Mouse (Mus musculus): ENCODE measurements at regions not wholly inside any gene's neighbourhood (a gene's known extent, or its start where the extent isn't known, plus 50 kb on each side); places are given as distances from the start of the nearest gene placed in this dataset.

GRCm38 (mm10) chr16:70803549-70803948 is 489.8 kb downstream of the Gbe1 start:
- Histone ChIP-seq H3K36me3 (ENCODE audit: control insufficient read depth in 1 of 2, insufficient read depth in 2 of 2, low read length in 2 of 2) (no peaks in the 10 kb centered on the region), H3K9me3 (replicated peaks; ENCODE audit: insufficient read depth, low read length) (no peaks in the 10 kb centered on the region), H3K79me2 (ENCODE audit: control insufficient read depth, insufficient read depth, low read length, poor library complexity) (no peaks in the 10 kb centered on the region), H3K27ac (ENCODE audit: control insufficient read depth, low read depth, low read length) (no peak overlapping the region), H3K4me1 (ENCODE audit: control insufficient read depth in 1 of 2, insufficient read depth in 2 of 2, low read length in 2 of 2) (no peaks in the 10 kb centered on the region), H3K9ac (ENCODE audit: control insufficient read depth, low read depth, low read length, poor library complexity, severe bottlenecking) (no peak overlapping the region), H3K27me3 (ENCODE audit: control insufficient read depth in 1 of 2, insufficient read depth in 2 of 2, low read length in 2 of 2) (no peaks in the 10 kb centered on the region), H3K4me3 (ENCODE audit: control insufficient read depth in 1 of 2, insufficient read depth in 1 of 2, low read depth in 2 of 2, low read length in 2 of 2) (no peak overlapping the region)
- TF ChIP-seq POLR2A (IDR thresholded peaks at IDR 0.05; ENCODE audit: control insufficient read depth in 1 of 2, insufficient read depth in 1 of 2, low read depth in 1 of 2, low read length in 2 of 2, poor library complexity in 1 of 2) (no peak), ELF1 (IDR thresholded peaks at IDR 0.05; ENCODE audit: low read depth, low read length) (no peak), HCFC1 (IDR thresholded peaks at IDR 0.05; ENCODE audit: low read depth, low read length) (no peak), MAFK (IDR thresholded peaks at IDR 0.05; ENCODE audit: borderline replicate concordance, low read depth, low read length) (no peak), NELFE (IDR thresholded peaks at IDR 0.05; ENCODE audit: low read depth, low read length) (no peak)
- DNase-seq (ENCODE audit: low read depth, low spot score), result peak; percentile 17

DNA sequence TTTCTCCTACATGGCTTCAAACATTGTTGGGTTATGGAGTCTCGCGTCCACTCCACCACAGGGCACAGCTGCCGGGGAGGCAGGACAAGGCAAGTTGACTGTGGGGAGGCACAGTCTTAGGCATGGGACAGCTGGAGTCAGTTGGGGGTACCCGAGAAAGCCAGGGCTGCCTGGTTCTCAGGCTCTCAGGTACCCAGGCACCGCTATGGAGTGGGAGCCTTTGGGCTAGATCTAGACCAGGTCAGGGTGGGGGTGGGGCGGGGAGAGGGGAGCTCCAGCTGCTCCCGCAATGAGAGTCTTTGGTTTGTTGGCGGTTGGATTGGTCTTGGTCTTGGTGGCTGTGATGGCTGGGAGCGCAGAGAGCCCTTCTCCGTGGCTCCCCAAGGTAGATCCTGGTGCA is 512.2 kb downstream of the Gbe1 start:
- H3K9me3 ChIP-seq (replicated peaks; ENCODE audit: insufficient read depth, low read length), result no peaks in the 10 kb centered on the region
- DNase-seq (ENCODE audit: low read depth, low spot score), result no peak
- no peaks in the 10 kb centered on the region for H3K79me2 ChIP-seq (ENCODE audit: control insufficient read depth, insufficient read depth, low read length, poor library complexity)
- no peak overlapping the region for H3K27ac ChIP-seq (ENCODE audit: control insufficient read depth, low read depth, low read length)
- no peak overlapping the region for H3K4me3 ChIP-seq (ENCODE audit: control insufficient read depth in 1 of 2, insufficient read depth in 1 of 2, low read depth in 2 of 2, low read length in 2 of 2)
- no peaks in the 10 kb centered on the region for H3K27me3 ChIP-seq (ENCODE audit: control insufficient read depth in 1 of 2, insufficient read depth in 2 of 2, low read length in 2 of 2)
- no peaks in the 10 kb centered on the region for H3K36me3 ChIP-seq (ENCODE audit: control insufficient read depth in 1 of 2, insufficient read depth in 2 of 2, low read length in 2 of 2)
- H3K9ac ChIP-seq (ENCODE audit: control insufficient read depth, low read depth, low read length, poor library complexity, severe bottlenecking), result no peak overlapping the region
- no peaks in the 10 kb centered on the region for H3K4me1 ChIP-seq (ENCODE audit: control insufficient read depth in 1 of 2, insufficient read depth in 2 of 2, low read length in 2 of 2)
- TF ChIP-seq MAX (IDR thresholded peaks at IDR 0.05; ENCODE audit: low read length) (no peak), EP300 (IDR thresholded peaks at IDR 0.05; ENCODE audit: low read depth in 1 of 2, low read length in 2 of 2) (no peak), TBP (IDR thresholded peaks at IDR 0.05; ENCODE audit: low read depth, low read length) (no peak), SMC3 (IDR thresholded peaks at IDR 0.05; ENCODE audit: low read depth, low read length) (no peak), TCF12 (IDR thresholded peaks at IDR 0.05; ENCODE audit: low read depth, low read length) (no peak), TAL1 (IDR thresholded peaks at IDR 0.05; ENCODE audit: low read length) (no peak), GABPA (IDR thresholded peaks at IDR 0.05; ENCODE audit: low read depth, low read length) (no peak), CHD2 (IDR thresholded peaks at IDR 0.05; ENCODE audit: low read length) (no peak), ZNF384 (IDR thresholded peaks at IDR 0.05; ENCODE audit: low read depth, low read length) (no peak), CHD1 (IDR thresholded peaks at IDR 0.05; ENCODE audit: low read depth, low read length) (no peak), UBTF (IDR thresholded peaks at IDR 0.05; ENCODE audit: borderline replicate concordance, insufficient read depth, low read depth, low read length) (no peak), KAT2A (conservative IDR thresholded peaks at IDR 0.05; ENCODE audit: low read depth, low read length) (no peak), HCFC1 (IDR thresholded peaks at IDR 0.05; ENCODE audit: low read depth, low read length) (no peak)

GRCm38 (mm10) chr16:70835006-70835405 is 521.3 kb downstream of the Gbe1 start:
- Histone ChIP-seq H3K27me3 (ENCODE audit: control insufficient read depth in 1 of 2, insufficient read depth in 2 of 2, low read length in 2 of 2) (no peaks in the 10 kb centered on the region), H3K9ac (ENCODE audit: control insufficient read depth, low read depth, low read length, poor library complexity, severe bottlenecking) (no peak overlapping the region), H3K27ac (ENCODE audit: control insufficient read depth, low read depth, low read length) (no peak overlapping the region), H3K4me3 (ENCODE audit: control insufficient read depth in 1 of 2, insufficient read depth in 1 of 2, low read depth in 2 of 2, low read length in 2 of 2) (no peak overlapping the region), H3K4me1 (ENCODE audit: control insufficient read depth in 1 of 2, insufficient read depth in 2 of 2, low read length in 2 of 2) (no peaks in the 10 kb centered on the region), H3K79me2 (ENCODE audit: control insufficient read depth, insufficient read depth, low read length, poor library complexity) (no peaks in the 10 kb centered on the region), H3K9me3 (replicated peaks; ENCODE audit: insufficient read depth, low read length) (no peaks in the 10 kb centered on the region), H3K36me3 (ENCODE audit: control insufficient read depth in 1 of 2, insufficient read depth in 2 of 2, low read length in 2 of 2) (no peaks in the 10 kb centered on the region)
- no peak for TF ChIP-seq RCOR1 (IDR thresholded peaks at IDR 0.05; ENCODE audit: low read depth, low read length)
- no peak for TF ChIP-seq RAD21 (IDR thresholded peaks at IDR 0.05; ENCODE audit: low read depth, low read length)
- TF ChIP-seq HCFC1 (IDR thresholded peaks at IDR 0.05; ENCODE audit: low read depth, low read length), result no peak
- no peak for TF ChIP-seq ZNF384 (IDR thresholded peaks at IDR 0.05; ENCODE audit: low read depth, low read length)
- TF ChIP-seq CHD2 (IDR thresholded peaks at IDR 0.05; ENCODE audit: low read length), result no peak
- TF ChIP-seq KAT2A (conservative IDR thresholded peaks at IDR 0.05; ENCODE audit: low read depth, low read length), result no peak
- TF ChIP-seq GABPA (IDR thresholded peaks at IDR 0.05; ENCODE audit: low read depth, low read length), result no peak
- TF ChIP-seq MEF2A (IDR thresholded peaks at IDR 0.05; ENCODE audit: extremely low read depth, insufficient replicate concordance, low read depth, low read length, poor library complexity, severe bottlenecking), result no peak
- TF ChIP-seq E2F4 (IDR thresholded peaks at IDR 0.05; ENCODE audit: borderline replicate concordance, low read depth, low read length), result no peak
- no peak for DNase-seq (ENCODE audit: low read depth, low spot score)
